Mouse (Mus musculus) testis, adult 2 months (tissue): ENCODE measurements around the gene Sdf2l1.

Experiments
- CTCF ChIP-seq: fragments of 200-500 bp; IDR thresholded peaks from 2 replicates; pipeline ENCODE4 v1.5.1; 2012; ENCODE audit warnings: low read depth, mild to moderate bottlenecking, inconsistent platforms, low read length, moderate library complexity; ENCODE audit not compliant: control insufficient read depth, insufficient read depth, insufficient replicate concordance
- POLR2A ChIP-seq: fragments of 200-500 bp; IDR thresholded peaks from 2 replicates; pipeline ENCODE4 v1.6.1; 2012; ENCODE audit warnings: low read depth, mild to moderate bottlenecking, inconsistent platforms, low read length, moderate library complexity; ENCODE audit not compliant: control insufficient read depth

GRCm38 (mm10) chr16:17151874-17152273 is 19.7 kb upstream of the Sdf2l1 start:
- no peak for TF ChIP-seq POLR2A
- no peak for TF ChIP-seq CTCF
